14 mouse cellular contexts compared by ENCODE assay signal in genomic region chr17:28205443-28205842, GRCm38 (mm10).
"Had no signal": no experiment of that assay in that cellular context is flagged by ENCODE, and none has a peak within 500 bp of the region (broad histone marks: within the 10 kb centered on the region; RNA-seq: fewer than 3 reads in every experiment).

No protein-coding gene starts in this region.

- H3K27me3 ChIP-seq: liver, embryonic 15.5 days had no signal

- H3K9me3 ChIP-seq: liver, embryonic 15.5 days; midbrain, embryonic 10.5 days had no signal

- H3K27ac ChIP-seq: liver, embryonic 15.5 days; midbrain, embryonic 10.5 days had no signal

- H3K9ac ChIP-seq: liver, embryonic 15.5 days had no signal

- H3K4me2 ChIP-seq: liver, embryonic 11.5 days; liver, embryonic 15.5 days had no signal

- DNase-seq: kidney, adult 2 months; kidney, postnatal 25 days; layer of hippocampus, adult 9-11 months; lung, adult 2 months; lung, postnatal 10 days; lung, postnatal 4 days; midbrain, embryonic 14.5 days; retina, postnatal 1 day; thymus, adult 18-20 months; thymus, postnatal 25 days had no signal

- H3K4me3 ChIP-seq: liver, embryonic 15.5 days; midbrain, embryonic 10.5 days; myocyte had no signal
